Mouse (Mus musculus) embryonic fibroblast, embryonic 13.5 days (primary cell): ENCODE results near the gene Tbpl1.

ENCODE experiments used
- CTCF ChIP-seq: IDR thresholded peaks from 2 replicates; pipeline ENCODE4 v1.5.1; 2011; ENCODE audit warnings: mild to moderate bottlenecking, control low read depth, low read length, moderate library complexity, borderline replicate concordance; ENCODE audit not compliant: insufficient read depth
- POLR2A ChIP-seq: IDR thresholded peaks from 2 replicates; pipeline ENCODE4 v1.6.1; 2011; ENCODE audit warnings: low read depth, mild to moderate bottlenecking, control low read depth, low read length, moderate library complexity

- TF ChIP-seq POLR2A (no peak), CTCF (no peak)
Measured at GRCm38 (mm10) chr10:22774626-22775025, 42.9 kb upstream of the Tbpl1 start.
